In genomic region chr13:110006106-110006781, GRCm38 (mm10) we compare ENCODE assay signal across 16 mouse cellular contexts.
DNase-seq lines count a peak whose midpoint lies in the region; ATAC-seq and TF ChIP-seq lines count a peak whose summit lies in the region.
"Had no signal": no experiment of that assay in that cellular context is flagged by ENCODE, and none has a peak within 500 bp of the region (broad histone marks: within the 10 kb centered on the region; RNA-seq: fewer than 3 reads in every experiment).

No protein-coding gene starts in this region.

- ATAC-seq in heart, embryonic 15.5 days (replicated peaks; ENCODE audit: insufficient number of reproducible peaks, insufficient read depth, low FRiP score, low read depth): no peak
- ATAC-seq in kidney, postnatal 0 days (replicated peaks; ENCODE audit: low FRiP score, low read depth): peak; percentile 57; the same call in 1 of the 2 replicates
- ATAC-seq: inflammation-experienced regulatory T-cells, adult 6 months; midbrain, embryonic 16.5 days had no signal

- no peaks in the 10 kb centered on the region for H3K9me3 ChIP-seq in heart, embryonic 15.5 days (replicated peaks)
- H3K9me3 ChIP-seq in ES-Bruce4 (replicated peaks; ENCODE audit: control insufficient read depth, insufficient read depth, low read length, poor library complexity, severe bottlenecking): no peaks in the 10 kb centered on the region
- H3K9me3 ChIP-seq in kidney, postnatal 0 days (replicated peaks; ENCODE audit: low read length): no peaks in the 10 kb centered on the region

- TF ChIP-seq EP300 in ES-Bruce4 (IDR thresholded peaks at IDR 0.05; ENCODE audit: insufficient read depth, low read depth, low read length): no peak

- intact Hi-C loops in heart, postnatal 25 days (cut with DNase I): no loop called here

- no peak overlapping the region for H3K4me3 ChIP-seq in heart, embryonic 15.5 days
- H3K4me3 ChIP-seq in ES-Bruce4 (ENCODE audit: low read depth, low read length): peak overlapping the region; percentile 23; the same call in 1 of the 2 replicates
- no peak overlapping the region for H3K4me3 ChIP-seq in kidney, postnatal 0 days (replicated peaks; ENCODE audit: low read depth, low read length)

- H3K27ac ChIP-seq in heart, embryonic 15.5 days: no peak overlapping the region
- H3K27ac ChIP-seq in ES-Bruce4 (ENCODE audit: insufficient read depth, low read length): no peak overlapping the region
- no peak overlapping the region for H3K27ac ChIP-seq in kidney, postnatal 0 days

- DNase-seq in heart, postnatal 25 days (ENCODE audit: low spot score): no peak
- peak; percentile 53 for DNase-seq in ZHBTc4 (ENCODE audit: low read depth, low spot score)
- no peak for DNase-seq in kidney, postnatal 0 days (ENCODE audit: low spot score)
- no peak for DNase-seq in right cerebral cortex, adult 18-20 months
- no peak for DNase-seq in gastrocnemius, adult 8-10 months (ENCODE audit: low spot score in 2 of 2)
- no peak for DNase-seq in frontal cortex, postnatal 36 days (ENCODE audit: low spot score in 2 of 2)
- DNase-seq: cerebellum, adult 9-11 months; gastrocnemius, postnatal 25 days; liver; lung, adult 2 months; right cerebral cortex, postnatal 25 days; thymus, postnatal 25 days had no signal

- no peak overlapping the region for H3K9ac ChIP-seq in heart, embryonic 15.5 days
- no peak overlapping the region for H3K9ac ChIP-seq in ES-Bruce4 (ENCODE audit: low read depth, poor library complexity, severe bottlenecking)
- no peak overlapping the region for H3K9ac ChIP-seq in kidney, postnatal 0 days (ENCODE audit: low read depth, low read length)

- H3K4me2 ChIP-seq in heart, embryonic 15.5 days: peak overlapping the region; percentile 14; the same call in 1 of the 2 replicates
- H3K4me2 ChIP-seq in kidney, postnatal 0 days (ENCODE audit: low read length): no peak overlapping the region

- WGBS in heart, embryonic 15.5 days: 28% methylated on average over 21 of the region's 21 CpGs
- 36% methylated on average over 21 of the region's 21 CpGs for WGBS in kidney, postnatal 0 days

- peaks cover 5% of the 10 kb centered on the region; the same call in 1 of the 2 replicates for H3K27me3 ChIP-seq in heart, embryonic 15.5 days
- no peaks in the 10 kb centered on the region for H3K27me3 ChIP-seq in ES-Bruce4 (ENCODE audit: control insufficient read depth, insufficient read depth, low read length, poor library complexity, severe bottlenecking)
- H3K27me3 ChIP-seq in kidney, postnatal 0 days (ENCODE audit: insufficient read depth, low read length): no peaks in the 10 kb centered on the region

- TF ChIP-seq CTCF in ES-Bruce4 (IDR thresholded peaks at IDR 0.05; ENCODE audit: low read depth, low read length): no peak
- TF ChIP-seq CTCF in kidney, postnatal 0 days (IDR thresholded peaks at IDR 0.05; ENCODE audit: low read depth): no peak

- 0 out of 2 replicates have a peak, but pooled peaks cover 2% of the 10 kb centered on the region for H3K4me1 ChIP-seq in heart, embryonic 15.5 days (replicated peaks)
- no peaks in the 10 kb centered on the region for H3K4me1 ChIP-seq in ES-Bruce4 (ENCODE audit: control insufficient read depth, insufficient read depth, low read length)
- H3K4me1 ChIP-seq in kidney, postnatal 0 days (replicated peaks; ENCODE audit: insufficient read depth, low read length): no peaks in the 10 kb centered on the region

- TF ChIP-seq POLR2A in ES-Bruce4 (IDR thresholded peaks at IDR 0.05; ENCODE audit: insufficient read depth, low read length): no peak

- no peaks in the 10 kb centered on the region for H3K36me3 ChIP-seq in heart, embryonic 15.5 days
- H3K36me3 ChIP-seq in ES-Bruce4 (ENCODE audit: control insufficient read depth, insufficient read depth, low read length, poor library complexity, severe bottlenecking): no peaks in the 10 kb centered on the region
- H3K36me3 ChIP-seq in kidney, postnatal 0 days (ENCODE audit: insufficient read depth, low read length): no peaks in the 10 kb centered on the region
